Mouse (Mus musculus) G1E (cell line): Measurements from ENCODE around the gene Chdh. TPM values are rescaled to one million over a fixed set of nuclear protein-coding genes. Genes with fewer than 3 reads are reported as not detected.

Source experiments
- ATAC-seq: 2 replicates; pipeline ENCODE4 v1.8.0; 2016; ENCODE audit warnings: mild to moderate bottlenecking; ENCODE audit not compliant: insufficient number of reproducible peaks, poor library complexity, low FRiP score, severe bottlenecking; ENCODE audit errors: extremely low read depth
- DNase-seq: peaks from one replicate; pipeline ENCODE4 v3.0.0; 2012; ENCODE audit warnings: low spot score
- H3K27me3 ChIP-seq: 2 replicates; pipeline ENCODE4 v1.6.1; 2012; ENCODE audit warnings: mild to moderate bottlenecking, low read length, inconsistent platforms; ENCODE audit not compliant: insufficient read depth
- H3K36me3 ChIP-seq: replicated peaks from 2 replicates; pipeline ENCODE3; 2012; ENCODE audit warnings: mild to moderate bottlenecking, inconsistent platforms
- H3K4me1 ChIP-seq: 2 replicates; pipeline ENCODE4 v1.6.1; 2012; ENCODE audit warnings: low read depth, low read length, inconsistent platforms, mixed read lengths; ENCODE audit not compliant: insufficient read depth
- H3K4me3 ChIP-seq: 2 replicates; pipeline ENCODE4 v1.5.1; 2012; ENCODE audit warnings: low read depth, mild to moderate bottlenecking, inconsistent platforms, low read length, moderate library complexity, mixed read lengths
- H3K9me3 ChIP-seq: replicated peaks from 2 replicates; pipeline ENCODE4 v1.6.1; 2012; ENCODE audit warnings: inconsistent platforms
- CTCF ChIP-seq: IDR thresholded peaks from 2 replicates; pipeline ENCODE4 v1.5.1; 2012; ENCODE audit warnings: low read depth, low read length, inconsistent platforms, mixed read lengths
- GATA1 ChIP-seq: IDR thresholded peaks from 2 replicates; pipeline ENCODE4 v1.6.1; 2012; ENCODE audit warnings: borderline replicate concordance, low read length, inconsistent platforms, mixed read lengths
- GATA2 ChIP-seq: IDR thresholded peaks from 2 replicates; pipeline ENCODE4 v1.6.1; 2012; ENCODE audit warnings: low read depth, low read length, inconsistent platforms, borderline replicate concordance
- POLR2AphosphoS5 ChIP-seq: IDR thresholded peaks from 2 replicates; pipeline ENCODE4 v1.6.1; 2012; ENCODE audit warnings: low read depth, low read length, inconsistent platforms; ENCODE audit not compliant: insufficient replicate concordance
- TAL1 ChIP-seq: conservative IDR thresholded peaks from 2 replicates; pipeline ENCODE4 v1.6.1; 2012; ENCODE audit warnings: low read depth, low read length, inconsistent platforms, mixed read lengths
- polyA plus RNA-seq: library from polyadenylated mRNA; stranded (reverse); fragments of >175 nt; gene quantifications from 2 replicates; pipeline ENCODE4 v1.2.3, GENCODE M21; 2012
- total RNA-seq, 2 experiments: library from RNA; stranded (forward) in 1 of 2; stranded (reverse) in 1 of 2; fragments of 200-1000 nt in 1 of 2; fragments of >200 nt in 1 of 2; fragmentation: Nextera tagmentation in 1 of 2; gene quantifications; 2 replicates each; pipeline ENCODE4 v1.2.3; 2014 to 2017

Gene Chdh
- total and polyA plus RNA-seq, 3 experiments = 0.16 TPM; not detected in 2

GRCm38 (mm10) chr14:30019375-30019774 lies 10.6 kb downstream of the Chdh start:
- Histone ChIP-seq H3K4me1 (no peaks in the 10 kb centered on the region), H3K4me3 (no peak overlapping the region), H3K9me3 (no peaks in the 10 kb centered on the region), H3K27me3 (no peaks in the 10 kb centered on the region), H3K36me3 (no peaks in the 10 kb centered on the region)
- TF ChIP-seq GATA2 (no peak), GATA1 (no peak), CTCF (no peak), TAL1 (no peak), POLR2AphosphoS5 (no peak)
- no peak for DNase-seq
- ATAC-seq = no peak

GRCm38 (mm10) chr14:30019792-30020575 lies 11.2 kb downstream of the Chdh start:
- Histone ChIP-seq H3K4me1 (no peaks in the 10 kb centered on the region), H3K9me3 (no peaks in the 10 kb centered on the region), H3K27me3 (no peaks in the 10 kb centered on the region), H3K36me3 (no peaks in the 10 kb centered on the region), H3K4me3 (no peak overlapping the region)
- no peak for DNase-seq
- no peak for TF ChIP-seq POLR2AphosphoS5
- no peak for TF ChIP-seq GATA2
- TF ChIP-seq CTCF = no peak
- TF ChIP-seq GATA1 = no peak
- TF ChIP-seq TAL1 = no peak
- ATAC-seq = no peak

- Histone ChIP-seq H3K4me1 (no peaks in the 10 kb centered on the region), H3K4me3 (no peak overlapping the region), H3K9me3 (no peaks in the 10 kb centered on the region), H3K36me3 (no peaks in the 10 kb centered on the region), H3K27me3 (no peaks in the 10 kb centered on the region)
- ATAC-seq (no peak), DNase-seq (no peak)
- no peak for TF ChIP-seq GATA2
- no peak for TF ChIP-seq TAL1
- TF ChIP-seq GATA1 = no peak
- no peak for TF ChIP-seq CTCF
- TF ChIP-seq POLR2AphosphoS5 = no peak
Measured at GRCm38 (mm10) chr14:30022471-30022870, 13.6 kb downstream of the Chdh start.

GRCm38 (mm10) chr14:30024387-30024786 lies 15.6 kb downstream of the Chdh start:
- Histone ChIP-seq H3K27me3 (no peaks in the 10 kb centered on the region), H3K4me3 (no peak overlapping the region), H3K36me3 (no peaks in the 10 kb centered on the region), H3K4me1 (no peaks in the 10 kb centered on the region), H3K9me3 (no peaks in the 10 kb centered on the region)
- DNase-seq (no peak), ATAC-seq (no peak)
- TF ChIP-seq GATA2 = no peak
- TF ChIP-seq TAL1 = no peak
- no peak for TF ChIP-seq CTCF
- TF ChIP-seq GATA1 = no peak
- no peak for TF ChIP-seq POLR2AphosphoS5

- Histone ChIP-seq H3K9me3 (no peaks in the 10 kb centered on the region), H3K4me1 (no peaks in the 10 kb centered on the region), H3K36me3 (no peaks in the 10 kb centered on the region), H3K4me3 (no peak overlapping the region), H3K27me3 (no peaks in the 10 kb centered on the region)
- TF ChIP-seq CTCF = no peak
- no peak for TF ChIP-seq POLR2AphosphoS5
- no peak for TF ChIP-seq TAL1
- no peak for TF ChIP-seq GATA1
- no peak for TF ChIP-seq GATA2
- ATAC-seq (no peak), DNase-seq (no peak)
Measured at GRCm38 (mm10) chr14:30027378-30027777, 18.6 kb downstream of the Chdh start.

- no peak for TF ChIP-seq POLR2AphosphoS5
- no peak for TF ChIP-seq GATA2
- TF ChIP-seq CTCF = no peak
- no peak for TF ChIP-seq TAL1
- no peak for TF ChIP-seq GATA1
- H3K9me3 ChIP-seq = no peaks in the 10 kb centered on the region
Measured at GRCm38 (mm10) chr14:30033405-30033804, 24.6 kb downstream of the Chdh start.

More at GRCm38 (mm10) chr14:30033405-30033804, 24.6 kb downstream of the Chdh start:
- no peaks in the 10 kb centered on the region for H3K4me1 ChIP-seq
- H3K4me3 ChIP-seq = no peak overlapping the region
- ATAC-seq (no peak), DNase-seq (no peak)
- peaks cover 5% of the 10 kb centered on the region; the same call in 1 of the 2 replicates for H3K27me3 ChIP-seq
- H3K36me3 ChIP-seq = no peaks in the 10 kb centered on the region
